Mouse (Mus musculus) liver, embryonic 14.5 days (tissue): ENCODE data around the gene Trpm2.

ENCODE experiments used
- CTCF ChIP-seq: IDR thresholded peaks from 2 replicates; pipeline ENCODE4 v1.5.1; 2016; ENCODE audit warnings: antibody characterized with exemption, low read depth, control low read depth
- EP300 ChIP-seq: IDR thresholded peaks from 2 replicates; pipeline ENCODE4 v1.6.1; 2016; ENCODE audit warnings: antibody characterized with exemption, low read depth

DNA sequence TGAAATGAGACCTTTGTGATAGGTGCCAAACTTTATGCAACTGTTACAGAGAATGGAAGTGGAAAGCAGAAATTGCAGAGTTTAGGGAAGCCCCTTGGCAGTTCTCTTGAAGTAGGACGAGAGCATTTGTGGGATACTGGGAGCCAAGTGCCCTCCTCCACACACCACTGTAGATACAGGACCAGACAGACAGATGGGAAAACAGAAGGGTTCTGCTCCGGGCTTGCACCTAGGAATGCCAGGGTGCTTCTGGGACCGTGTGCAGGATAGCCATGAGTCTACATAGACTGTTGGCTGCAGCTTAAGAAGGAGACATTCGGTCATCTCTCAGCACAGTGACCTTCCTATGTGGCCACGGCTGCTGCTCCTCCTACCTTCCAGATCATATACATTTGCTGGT lies 4.4 kb upstream of the Trpm2 start:
- TF ChIP-seq EP300 (no peak), CTCF (no peak)
